Mouse (Mus musculus): Measurements from ENCODE around the gene Ube2g1. TPM values are rescaled to one million over a fixed set of nuclear protein-coding genes. Genes with fewer than 3 reads are reported as not detected.
A peak's percentile ranks its signal among the peaks of the same experiment; 100 is the strongest.

The Ube2g1 gene
- 78.6 and 91.2 TPM in 2 replicates for polyA plus RNA-seq (2015; fragmentation: Nextera tagmentation; extraction: Ambion mirVana)

DNA sequence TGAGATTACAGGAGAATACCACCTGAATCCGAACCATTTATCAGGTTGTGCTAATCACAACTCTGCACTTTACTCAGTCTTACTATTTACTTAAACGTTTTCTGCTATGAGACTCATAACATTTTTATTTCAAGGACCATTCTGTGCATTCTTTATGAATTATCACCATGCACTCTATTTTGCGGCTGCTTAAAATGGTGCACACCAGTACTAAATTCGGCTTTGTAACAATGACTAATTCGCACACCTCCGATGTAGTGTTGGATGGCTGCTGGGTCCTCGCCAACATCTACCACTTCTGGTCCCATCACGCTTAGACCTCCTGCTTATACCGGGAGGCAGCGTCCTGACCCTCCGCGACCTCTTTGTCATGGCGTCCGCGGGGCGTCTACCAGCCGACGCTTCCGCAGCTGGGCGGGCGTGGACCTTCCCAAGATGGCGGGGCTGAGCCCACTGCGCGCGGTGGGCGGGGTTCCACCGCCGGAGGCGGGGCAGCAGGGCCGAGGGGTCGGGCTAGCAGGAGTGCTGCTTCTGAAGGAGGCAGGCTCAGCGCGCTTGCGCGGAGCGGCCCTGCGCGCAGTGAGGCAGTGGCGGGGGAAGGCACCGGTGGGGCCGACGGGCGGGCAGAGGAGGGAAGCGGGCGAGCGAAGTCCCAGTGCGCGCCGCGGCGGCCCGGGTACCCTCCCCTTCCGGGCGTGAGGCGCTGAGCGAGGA is at the start of gene Ube2g1:
TSS of gene Ube2g1 (plus strand) at position 590 of the 714 bp plus-strand sequence.
- H3K4me2 ChIP-seq (ENCODE audit: low read length), result peak within 1 kb of the TSS; percentile 70
- no peaks in the 10 kb centered on the region for H3K27me3 ChIP-seq (ENCODE audit: control insufficient read depth, insufficient read depth, low read depth, low read length)
- peak within 1 kb of the TSS; percentile 95 for H3K27ac ChIP-seq (ENCODE audit: low read length)
- no peaks in the 10 kb centered on the region for H3K9me3 ChIP-seq (replicated peaks; ENCODE audit: control insufficient read depth, low read length, poor library complexity, severe bottlenecking)
- no peaks in the 10 kb centered on the region for H3K36me3 ChIP-seq (ENCODE audit: control insufficient read depth, insufficient read depth, low read length)
- H3K4me3 ChIP-seq (ENCODE audit: low read depth, low read length), result peak within 1 kb of the TSS; percentile 83
- ATAC-seq, result peak; percentile 95
- peaks cover 18% of the 10 kb centered on the region for H3K4me1 ChIP-seq (ENCODE audit: control insufficient read depth, insufficient read depth, low read length)
- H3K9ac ChIP-seq (ENCODE audit: low read depth, low read length), result peak within 1 kb of the TSS; percentile 94
- WGBS, result 3% methylated on average over 34 of the region's 56 CpGs

- no peak overlapping the region for H3K27ac ChIP-seq (ENCODE audit: low read length)
Observed at GRCm38 (mm10) chr11:72558155-72558554, 48.9 kb upstream of the Ube2g1 start.

GRCm38 (mm10) chr11:72560661-72561060 is 46.4 kb upstream of the Ube2g1 start:
- Histone ChIP-seq H3K4me3 (ENCODE audit: low read depth, low read length) (no peak overlapping the region), H3K36me3 (ENCODE audit: control insufficient read depth, insufficient read depth, low read length) (no peaks in the 10 kb centered on the region), H3K27me3 (ENCODE audit: control insufficient read depth, insufficient read depth, low read depth, low read length) (no peaks in the 10 kb centered on the region), H3K27ac (ENCODE audit: low read length) (no peak overlapping the region), H3K9me3 (replicated peaks; ENCODE audit: control insufficient read depth, low read length, poor library complexity, severe bottlenecking) (no peaks in the 10 kb centered on the region), H3K9ac (ENCODE audit: low read depth, low read length) (no peak overlapping the region), H3K4me2 (ENCODE audit: low read length) (no peak overlapping the region), H3K4me1 (ENCODE audit: control insufficient read depth, insufficient read depth, low read length) (no peaks in the 10 kb centered on the region)
- WGBS, result 74% methylated on average over 3 of the region's 3 CpGs
- ATAC-seq, result no peak

More at GRCm38 (mm10) chr11:72558155-72558554, 48.9 kb upstream of the Ube2g1 start:
- no peaks in the 10 kb centered on the region for H3K27me3 ChIP-seq (ENCODE audit: control insufficient read depth, insufficient read depth, low read depth, low read length)
- H3K9me3 ChIP-seq (replicated peaks; ENCODE audit: control insufficient read depth, low read length, poor library complexity, severe bottlenecking), result no peaks in the 10 kb centered on the region
- no peak overlapping the region for H3K4me3 ChIP-seq (ENCODE audit: low read depth, low read length)
- 74% methylated on average over 5 of the region's 5 CpGs for WGBS
- H3K4me1 ChIP-seq (ENCODE audit: control insufficient read depth, insufficient read depth, low read length), result no peaks in the 10 kb centered on the region
- H3K4me2 ChIP-seq (ENCODE audit: low read length), result no peak overlapping the region
- ATAC-seq, result no peak
- H3K9ac ChIP-seq (ENCODE audit: low read depth, low read length), result no peak overlapping the region
- H3K36me3 ChIP-seq (ENCODE audit: control insufficient read depth, insufficient read depth, low read length), result no peaks in the 10 kb centered on the region

- Histone ChIP-seq H3K27me3 (ENCODE audit: control insufficient read depth, insufficient read depth, low read depth, low read length) (no peaks in the 10 kb centered on the region), H3K9me3 (replicated peaks; ENCODE audit: control insufficient read depth, low read length, poor library complexity, severe bottlenecking) (no peaks in the 10 kb centered on the region), H3K4me2 (ENCODE audit: low read length) (no peak overlapping the region), H3K36me3 (ENCODE audit: control insufficient read depth, insufficient read depth, low read length) (no peaks in the 10 kb centered on the region), H3K4me1 (ENCODE audit: control insufficient read depth, insufficient read depth, low read length) (no peaks in the 10 kb centered on the region), H3K27ac (ENCODE audit: low read length) (no peak overlapping the region), H3K4me3 (ENCODE audit: low read depth, low read length) (no peak overlapping the region), H3K9ac (ENCODE audit: low read depth, low read length) (no peak overlapping the region)
- ATAC-seq, result peak; percentile 32; the same call in 1 of the 2 replicates
- WGBS, result 25% methylated on average over 6 of the region's 6 CpGs
Observed at GRCm38 (mm10) chr11:72564232-72564807, 42.8 kb upstream of the Ube2g1 start.

DNA sequence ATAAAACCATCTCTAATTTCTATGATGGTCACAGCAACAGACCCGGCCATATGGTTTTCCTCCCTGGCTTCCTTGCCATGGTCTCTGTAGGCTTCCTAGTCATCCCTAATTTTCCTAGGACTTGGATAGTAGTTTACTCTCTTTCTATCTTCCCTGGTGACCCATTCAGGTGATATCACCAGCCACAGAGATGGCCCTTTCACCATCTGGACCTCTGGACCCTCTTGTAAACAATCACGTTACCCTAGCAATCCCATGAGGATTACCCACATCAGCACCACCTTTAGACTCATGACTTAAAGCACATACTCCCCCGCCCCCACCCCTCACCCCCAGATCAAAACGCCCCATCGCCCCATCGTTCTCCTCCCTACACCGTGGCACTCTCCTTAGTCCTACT is 40.8 kb upstream of the Ube2g1 start:
- no peak overlapping the region for H3K9ac ChIP-seq (ENCODE audit: low read depth, low read length)
- no peaks in the 10 kb centered on the region for H3K27me3 ChIP-seq (ENCODE audit: control insufficient read depth, insufficient read depth, low read depth, low read length)
- ATAC-seq, result no peak
- no peaks in the 10 kb centered on the region for H3K9me3 ChIP-seq (replicated peaks; ENCODE audit: control insufficient read depth, low read length, poor library complexity, severe bottlenecking)
- H3K36me3 ChIP-seq (ENCODE audit: control insufficient read depth, insufficient read depth, low read length), result no peaks in the 10 kb centered on the region
- no peak overlapping the region for H3K27ac ChIP-seq (ENCODE audit: low read length)
- no peak overlapping the region for H3K4me2 ChIP-seq (ENCODE audit: low read length)
- no peaks in the 10 kb centered on the region for H3K4me1 ChIP-seq (ENCODE audit: control insufficient read depth, insufficient read depth, low read length)
- no peak overlapping the region for H3K4me3 ChIP-seq (ENCODE audit: low read depth, low read length)
- 79% methylated on average over 7 of the region's 7 CpGs for WGBS

DNA sequence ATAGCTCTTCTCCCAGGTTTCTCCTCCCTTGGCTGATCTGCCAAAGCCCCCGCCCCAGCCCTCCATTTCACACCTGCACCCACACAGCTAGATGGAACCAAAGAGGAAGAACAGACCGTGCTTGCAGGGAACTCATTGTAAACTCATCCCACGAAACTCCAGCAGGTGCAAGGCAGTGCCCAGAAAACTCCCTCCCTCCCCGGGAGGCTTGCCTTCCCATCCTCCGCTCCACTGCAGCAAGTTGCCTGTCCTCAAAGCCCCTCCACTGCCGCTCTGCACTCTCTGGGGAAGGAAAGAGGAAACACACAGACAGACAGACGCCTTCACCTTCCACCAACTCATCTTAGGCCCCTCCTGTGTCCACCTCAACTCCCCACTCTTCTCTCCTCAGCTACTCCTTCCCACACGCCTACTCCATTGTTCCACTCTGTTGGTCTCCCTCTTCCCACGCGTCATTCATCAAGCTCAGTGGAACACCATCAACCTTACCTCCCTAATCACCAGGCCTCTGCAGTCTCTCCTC is 40.2 kb upstream of the Ube2g1 start:
- Histone ChIP-seq H3K27ac (ENCODE audit: low read length) (no peak overlapping the region), H3K4me2 (ENCODE audit: low read length) (no peak overlapping the region), H3K4me1 (ENCODE audit: control insufficient read depth, insufficient read depth, low read length) (no peaks in the 10 kb centered on the region), H3K9me3 (replicated peaks; ENCODE audit: control insufficient read depth, low read length, poor library complexity, severe bottlenecking) (no peaks in the 10 kb centered on the region), H3K36me3 (ENCODE audit: control insufficient read depth, insufficient read depth, low read length) (no peaks in the 10 kb centered on the region), H3K27me3 (ENCODE audit: control insufficient read depth, insufficient read depth, low read depth, low read length) (no peaks in the 10 kb centered on the region), H3K9ac (ENCODE audit: low read depth, low read length) (no peak overlapping the region), H3K4me3 (ENCODE audit: low read depth, low read length) (no peak overlapping the region)
- no peak for ATAC-seq
- 41% methylated on average over 10 of the region's 10 CpGs for WGBS

DNA sequence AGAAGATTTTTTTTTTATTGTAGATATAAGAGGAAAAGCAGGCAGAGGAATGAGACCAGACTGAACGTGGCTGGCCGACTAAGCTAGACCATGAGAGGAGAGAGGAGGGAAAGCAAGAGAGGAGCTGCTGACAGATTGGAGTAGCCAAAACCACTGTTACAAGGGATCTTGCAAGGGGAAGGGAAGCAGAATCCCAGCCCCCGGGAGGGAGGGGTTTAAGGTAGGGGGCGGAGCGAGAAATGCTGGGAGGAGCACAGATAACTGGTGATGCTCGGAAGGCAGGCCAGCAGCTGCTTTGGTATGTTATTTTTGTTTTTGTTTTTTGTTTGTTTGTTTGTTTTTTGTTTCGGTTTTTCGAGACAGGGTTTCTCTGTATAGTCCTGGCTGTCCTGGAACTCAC is 38.0 kb upstream of the Ube2g1 start:
- H3K9me3 ChIP-seq (replicated peaks; ENCODE audit: control insufficient read depth, low read length, poor library complexity, severe bottlenecking), result no peaks in the 10 kb centered on the region
- H3K9ac ChIP-seq (ENCODE audit: low read depth, low read length), result no peak overlapping the region
- H3K36me3 ChIP-seq (ENCODE audit: control insufficient read depth, insufficient read depth, low read length), result no peaks in the 10 kb centered on the region
- no peaks in the 10 kb centered on the region for H3K4me1 ChIP-seq (ENCODE audit: control insufficient read depth, insufficient read depth, low read length)
- 68% methylated on average over 8 of the region's 8 CpGs for WGBS
- no peaks in the 10 kb centered on the region for H3K27me3 ChIP-seq (ENCODE audit: control insufficient read depth, insufficient read depth, low read depth, low read length)
- no peak overlapping the region for H3K4me3 ChIP-seq (ENCODE audit: low read depth, low read length)
- H3K4me2 ChIP-seq (ENCODE audit: low read length), result no peak overlapping the region
- no peak overlapping the region for H3K27ac ChIP-seq (ENCODE audit: low read length)
- ATAC-seq, result no peak

DNA sequence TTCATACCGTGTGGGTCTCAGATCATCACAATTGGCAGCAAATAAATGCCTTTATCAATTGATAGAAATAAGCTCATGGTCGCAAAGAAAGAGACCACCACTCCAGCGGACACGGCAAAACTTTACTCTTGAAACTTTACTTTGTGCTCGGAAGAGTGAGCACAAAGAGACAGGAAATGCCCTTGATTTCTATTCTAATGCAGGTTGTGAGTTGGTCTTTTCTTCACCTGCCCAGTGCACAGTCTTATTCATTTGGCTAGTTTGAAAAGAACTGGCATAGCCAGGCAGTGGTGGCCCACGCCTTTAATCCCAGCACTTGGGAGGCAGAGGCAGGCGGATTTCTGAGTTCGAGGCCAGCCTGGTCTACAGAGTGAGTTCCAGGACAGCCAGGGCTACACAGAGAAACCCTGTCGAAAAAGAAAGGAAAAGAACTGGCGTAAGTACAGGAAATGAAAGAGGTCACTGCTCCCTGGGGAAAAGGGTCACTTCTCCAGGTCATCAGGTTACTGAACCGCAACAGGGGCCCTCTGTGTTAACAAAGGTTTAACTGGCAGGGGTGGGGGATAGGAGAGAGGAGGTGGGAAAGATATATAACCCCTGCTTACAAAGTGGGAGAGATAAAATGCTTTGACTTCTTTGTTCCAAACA is 37.3 kb upstream of the Ube2g1 start:
- no peaks in the 10 kb centered on the region for H3K4me1 ChIP-seq (ENCODE audit: control insufficient read depth, insufficient read depth, low read length)
- no peak overlapping the region for H3K9ac ChIP-seq (ENCODE audit: low read depth, low read length)
- no peak overlapping the region for H3K27ac ChIP-seq (ENCODE audit: low read length)
- no peak overlapping the region for H3K4me3 ChIP-seq (ENCODE audit: low read depth, low read length)
- H3K9me3 ChIP-seq (replicated peaks; ENCODE audit: control insufficient read depth, low read length, poor library complexity, severe bottlenecking), result no peaks in the 10 kb centered on the region
- ATAC-seq, result no peak
- H3K36me3 ChIP-seq (ENCODE audit: control insufficient read depth, insufficient read depth, low read length), result no peaks in the 10 kb centered on the region
- no peaks in the 10 kb centered on the region for H3K27me3 ChIP-seq (ENCODE audit: control insufficient read depth, insufficient read depth, low read depth, low read length)
- H3K4me2 ChIP-seq (ENCODE audit: low read length), result peak overlapping the region; percentile 54; the same call in 1 of the 2 replicates
- WGBS, result 67% methylated on average over 11 of the region's 11 CpGs
